Mouse (Mus musculus) gastrocnemius, postnatal 14 days (tissue): ENCODE data around the gene Igsf6. TPM values are rescaled to one million over a fixed set of nuclear protein-coding genes. Genes with fewer than 3 reads are reported as not detected.

Source experiments
- DNase-seq: peaks from one replicate; pipeline ENCODE4 v3.0.0; 2021; ENCODE audit warnings: mixed read lengths
- intact Hi-C: fragments of 180-260 bp; cut with DNase I; formaldehyde crosslinking; loops from one replicate; pipeline ENCODE4 v1.15.1; 2025; ENCODE audit warnings: low total_unique reads
- total RNA-seq, 2 experiments: library from RNA; stranded (reverse); gene quantifications; 2 replicates each; pipeline ENCODE4 v1.2.3; 2021

Gene Igsf6
- total RNA-seq, 2 experiments from 2014 or later = 0.74 to 1.1 TPM

DNA sequence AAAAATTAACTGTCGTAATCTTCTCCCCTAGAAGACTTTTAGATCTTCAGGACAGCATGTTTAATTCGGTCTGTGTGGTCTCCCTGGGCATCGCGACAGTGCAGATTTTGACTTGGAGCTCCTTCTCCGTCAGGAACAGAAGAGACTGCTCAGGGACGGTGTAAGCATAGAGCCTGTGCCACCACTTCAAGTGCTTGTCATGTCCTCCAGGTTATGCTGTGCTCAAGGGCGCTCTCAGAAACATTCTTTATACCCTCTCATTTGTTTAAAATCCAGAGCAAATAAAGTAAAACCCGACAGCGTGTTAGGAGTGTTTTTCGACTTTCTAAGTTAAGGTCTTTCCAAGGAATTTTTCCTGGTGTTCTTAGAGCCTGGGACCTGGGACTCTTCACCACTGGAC, 59.9 kb downstream of the Igsf6 start:
- intact Hi-C loops = no loop called here
- no peak for DNase-seq

Other genes starting within 250 kb of the Igsf6 start
- 10 to 100 TPM; 50.3 to 61.8 TPM for gene Eef2k, start 231.7 kb downstream of the Igsf6 start, total RNA-seq
- gene Polr3e, start 156.8 kb downstream of the Igsf6 start, total RNA-seq = 10 to 100 TPM; 12.3 TPM
- 1 to 10 TPM; 4.1 to 6.2 TPM for gene Cdr2, start 92.3 kb downstream of the Igsf6 start, total RNA-seq
- gene Mfsd13b, start 92.1 kb downstream of the Igsf6 start, total RNA-seq = not detected
- gene Mettl9, start 40.1 kb downstream of the Igsf6 start, total RNA-seq = 10 to 100 TPM; 22.2 to 27.2 TPM
- gene Otoa, start 7.1 kb upstream of the Igsf6 start, total RNA-seq = under 1 TPM; 0.40 to 0.62 TPM